Mouse (Mus musculus): Measurements from ENCODE around the gene Aff4.

Aff4 gene

DNA sequence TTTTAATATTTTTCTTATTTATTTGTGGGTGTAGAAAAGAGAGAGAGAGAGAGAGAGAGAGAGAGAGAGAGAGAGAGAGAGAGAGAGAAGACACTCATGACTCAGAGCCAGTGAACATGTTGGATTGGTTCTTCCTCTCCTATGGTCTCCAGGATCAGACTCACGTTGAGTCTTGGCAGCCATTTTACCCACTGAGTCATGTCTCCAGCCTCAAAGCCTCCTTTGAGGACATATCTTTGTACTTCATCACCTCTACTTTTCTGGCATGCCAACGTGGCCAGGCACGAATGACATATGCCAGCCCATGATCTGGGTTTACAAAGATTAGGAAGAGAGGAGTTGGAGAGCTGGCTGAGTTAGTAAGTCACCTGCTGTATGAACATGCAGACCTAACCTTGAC lies 109.6 kb downstream of the Aff4 start:
- DNase-seq (ENCODE audit: low spot score in 2 of 2) = no peak

DNA sequence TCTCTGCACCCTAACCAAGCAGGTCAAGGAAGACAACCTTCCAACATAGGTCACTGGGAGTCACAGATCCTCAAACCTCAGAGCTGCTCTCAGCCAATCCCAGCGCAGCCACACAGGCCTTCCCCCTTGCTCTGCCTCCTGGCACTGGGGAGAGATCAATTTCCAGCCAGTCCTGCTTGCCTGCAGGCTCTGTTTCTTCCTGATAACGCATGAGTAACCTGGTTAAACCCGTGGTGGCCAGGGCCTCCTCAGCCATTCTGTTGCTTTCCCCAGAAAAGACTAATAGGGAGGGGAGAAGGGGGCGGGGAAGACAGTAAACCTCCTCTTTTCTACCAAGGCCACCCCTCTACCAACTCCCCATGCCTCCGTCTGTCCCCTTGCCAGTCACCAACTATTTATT lies 111.1 kb downstream of the Aff4 start:
- DNase-seq (ENCODE audit: low spot score in 2 of 2) = no peak

DNA sequence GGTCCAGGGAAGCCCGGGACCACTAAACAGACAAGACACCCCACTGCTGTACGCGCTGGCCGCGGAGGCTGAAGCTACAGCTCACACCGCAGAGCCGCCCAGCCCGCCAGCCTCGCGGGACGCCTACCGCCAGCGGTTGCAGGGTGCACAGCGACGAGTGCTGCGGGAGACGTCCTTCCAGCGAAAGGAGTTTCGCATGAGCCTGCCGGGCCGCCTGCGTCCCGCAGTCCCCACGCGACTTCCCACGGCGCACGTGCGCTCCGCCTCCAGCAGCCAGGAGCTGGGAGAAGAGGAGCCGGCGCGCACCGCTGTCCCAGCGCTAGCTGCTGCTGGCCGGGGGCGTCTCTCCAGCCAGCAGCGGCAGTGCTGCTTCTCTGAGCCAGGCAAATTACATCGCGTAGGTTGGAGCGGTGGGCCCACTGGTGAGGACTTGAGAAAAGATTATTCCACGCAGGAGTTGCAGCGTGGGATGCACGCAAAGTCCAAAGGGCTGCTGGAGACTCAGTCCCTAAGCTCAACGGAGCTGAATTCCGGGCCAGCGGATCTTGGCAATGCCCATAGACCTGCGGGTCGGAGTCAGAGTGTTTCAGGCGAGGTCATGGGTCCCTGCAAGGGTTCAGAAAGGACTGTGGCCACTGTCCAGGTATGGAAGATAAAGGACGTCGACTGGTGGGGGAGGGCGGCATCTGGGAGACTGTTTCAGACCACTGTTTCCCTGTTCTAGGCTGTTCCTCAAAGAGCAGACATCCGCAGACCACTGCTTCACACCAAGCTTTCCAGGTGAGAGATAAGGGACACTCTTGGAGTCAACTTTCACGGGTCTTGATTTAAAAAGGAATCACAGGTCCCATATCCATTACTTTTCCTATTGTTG lies 113.2 kb downstream of the Aff4 start:
- no peak for DNase-seq (ENCODE audit: low spot score in 2 of 2)

DNA sequence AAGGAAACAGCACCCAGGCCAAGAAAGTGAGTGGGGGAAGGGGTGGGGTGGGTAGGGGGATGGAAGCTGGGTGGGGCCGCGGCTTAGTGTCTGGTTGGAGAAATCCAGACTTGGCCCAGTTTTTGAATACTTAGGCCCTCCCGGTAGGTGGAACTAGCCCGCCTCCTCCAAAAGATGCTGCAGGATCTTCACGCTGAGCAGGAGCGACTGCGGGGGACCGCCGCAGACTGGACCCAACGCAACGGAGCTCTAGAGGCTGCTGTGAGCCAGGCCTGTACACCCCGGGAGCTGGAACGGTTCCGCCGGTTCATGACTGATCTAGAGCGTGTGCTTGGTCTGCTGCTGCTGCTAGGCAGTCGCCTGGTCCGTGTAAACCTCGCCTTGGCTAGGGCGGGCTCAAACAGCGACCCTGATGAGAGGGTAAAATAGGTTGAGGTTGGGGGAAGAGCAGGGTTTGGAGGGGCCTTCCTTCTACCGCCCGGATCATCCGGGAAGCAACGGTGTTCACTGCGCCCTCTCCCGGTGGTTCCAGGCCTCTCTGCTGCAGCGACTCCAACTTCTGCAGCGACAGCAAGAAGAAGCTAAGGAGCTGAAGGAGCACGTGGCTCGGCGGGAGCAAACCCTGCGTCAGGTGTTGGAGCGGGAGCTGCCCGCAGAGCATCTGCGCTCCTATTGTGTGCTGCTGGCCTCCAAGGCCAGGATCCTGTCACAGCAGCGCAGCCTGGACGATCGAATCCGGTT lies 115.8 kb downstream of the Aff4 start:
- DNase-seq (ENCODE audit: low spot score in 2 of 2) = peak; percentile 52 to 68

DNA sequence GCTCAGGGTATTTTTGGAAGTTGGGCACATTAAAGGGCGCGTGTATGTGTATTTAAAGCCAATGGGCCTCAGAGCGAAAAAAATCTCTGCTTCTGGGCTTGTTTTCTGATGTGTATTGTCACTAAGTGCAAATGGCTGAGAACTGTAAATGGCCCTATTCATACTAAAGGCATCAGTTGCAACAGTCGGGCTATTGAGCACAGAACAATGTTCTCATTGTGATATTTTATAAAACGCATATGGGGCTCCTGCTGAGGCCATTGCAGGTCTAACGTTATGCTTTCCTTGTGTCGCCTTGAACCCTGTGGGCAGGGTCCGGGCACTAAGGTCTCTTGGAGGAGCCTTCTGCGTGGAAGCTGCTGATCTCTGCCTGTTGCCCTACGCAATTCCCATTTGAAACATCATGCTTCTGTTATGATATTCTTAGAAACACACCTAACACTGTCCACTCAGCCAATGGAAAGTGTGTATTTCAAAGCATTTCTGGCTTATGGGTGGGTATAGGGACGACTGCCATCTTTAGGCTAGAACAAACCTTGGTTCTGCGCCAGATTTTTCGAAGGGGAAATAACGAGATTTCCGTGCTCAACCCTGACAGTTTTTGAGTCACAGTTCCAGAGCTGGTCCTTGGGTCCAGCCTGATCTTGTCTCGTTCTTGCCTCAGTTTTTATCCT lies 118.8 kb downstream of the Aff4 start:
- peak in 1 of 2 experiments; percentile 48 for DNase-seq (ENCODE audit: low spot score in 2 of 2)

DNA sequence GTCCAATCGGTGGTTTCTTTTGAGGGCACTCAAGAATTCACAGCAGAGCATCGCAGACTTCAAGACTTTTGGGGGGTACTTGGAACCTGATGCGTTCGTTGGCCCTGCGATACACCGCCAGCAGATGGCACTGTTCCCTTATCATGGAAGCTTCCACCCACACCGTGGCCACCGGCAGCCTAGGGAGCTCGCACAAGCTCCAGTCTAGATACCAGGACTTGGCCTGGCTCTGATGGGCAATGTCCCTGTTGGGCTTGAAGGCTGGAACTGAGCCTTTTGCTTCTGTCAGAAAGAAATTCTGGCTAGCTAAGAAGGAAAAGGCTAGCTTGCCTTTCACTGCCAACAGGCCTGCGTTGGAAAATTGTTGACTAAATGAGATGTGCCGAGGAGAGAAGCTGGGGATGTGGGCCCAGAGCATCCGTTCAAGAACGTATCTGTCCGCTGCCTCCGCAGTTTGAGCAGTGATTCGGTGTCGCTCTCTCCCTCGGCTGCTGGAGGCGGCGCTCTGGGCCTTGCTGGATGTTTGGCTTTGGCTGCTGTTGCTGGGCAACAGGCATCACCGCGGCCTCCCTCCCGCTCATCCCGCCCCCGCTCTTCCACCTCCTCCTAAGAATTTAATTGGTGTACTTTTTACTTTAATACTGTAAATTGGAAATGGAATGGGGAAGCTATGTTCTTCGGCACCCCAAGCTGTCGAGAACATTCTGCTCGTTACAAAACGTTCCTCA lies 119.5 kb downstream of the Aff4 start, which contains the start of gene Gm9837:
Gene Gm9837, minus strand, starts transcription at position 512 of the 728 bp plus-strand sequence.
- peak; percentile 84 to 90 for DNase-seq (ENCODE audit: low spot score in 2 of 2)
